24 mouse cellular contexts compared by ENCODE assay signal in genomic region chr7:134186497-134186896, GRCm38 (mm10). TPM values are rescaled to one million over a fixed set of nuclear protein-coding genes. Genes with fewer than 3 reads are reported as not detected.
"Had no signal": no experiment of that assay in that cellular context is flagged by ENCODE, and none has a peak within 500 bp of the region (broad histone marks: within the 10 kb centered on the region; RNA-seq: fewer than 3 reads in every experiment).

No protein-coding gene starts in this region.

- H3K9ac ChIP-seq: heart, embryonic 12.5 days; hindbrain, embryonic 14.5 days; intestine, embryonic 15.5 days; limb, embryonic 12.5 days; liver, embryonic 13.5 days had no signal

- H3K27ac ChIP-seq: gastrocnemius, adult 2 months; heart, embryonic 10.5 days; hindbrain, embryonic 10.5 days; hindbrain, embryonic 14.5 days; intestine, embryonic 15.5 days; layer of hippocampus, adult 2 months; left cerebral cortex, adult 2 months; limb, embryonic 10.5 days; limb, embryonic 12.5 days; liver, embryonic 13.5 days had no signal

- H3K4me3 ChIP-seq: gastrocnemius, adult 2 months; heart, embryonic 10.5 days; heart, embryonic 12.5 days; hindbrain, embryonic 10.5 days; intestine, embryonic 15.5 days; layer of hippocampus, adult 2 months; left cerebral cortex, adult 2 months; limb, embryonic 10.5 days; limb, embryonic 12.5 days; liver, embryonic 13.5 days had no signal

- H3K27me3 ChIP-seq: heart, embryonic 12.5 days; intestine, embryonic 15.5 days; limb, embryonic 12.5 days; liver, embryonic 13.5 days had no signal

- DNase-seq: gastrocnemius, adult 2 months; gastrocnemius, postnatal 10 days; gastrocnemius, postnatal 25 days; heart, adult 18-20 months; heart, postnatal 10 days; heart, postnatal 4 days; kidney, adult 18-20 months; kidney, postnatal 10 days; kidney, postnatal 4 days; liver; liver, embryonic 13.5 days had no signal

- H3K9me3 ChIP-seq: heart, embryonic 10.5 days; intestine, embryonic 15.5 days; limb, embryonic 10.5 days; liver, embryonic 13.5 days had no signal

- ATAC-seq: inflammation-experienced regulatory T-cells, adult 6 months; intestine, embryonic 15.5 days; intestine, postnatal 0 days had no signal

- H3K36me3 ChIP-seq: hindbrain, embryonic 10.5 days; intestine, embryonic 15.5 days; limb, embryonic 10.5 days; limb, embryonic 12.5 days; liver, embryonic 13.5 days had no signal

- H3K4me2 ChIP-seq: heart, embryonic 12.5 days; hindbrain, embryonic 14.5 days; intestine, embryonic 15.5 days; limb, embryonic 12.5 days; liver, embryonic 11.5 days; liver, embryonic 13.5 days had no signal

- H3K4me1 ChIP-seq: hindbrain, embryonic 10.5 days; limb, embryonic 10.5 days; limb, embryonic 12.5 days; liver, embryonic 13.5 days had no signal

RNA-seq across cellular contexts. Expression of gene Adam12, which starts 45.4 kb away (rescaled TPM):
- total RNA-seq: granulocyte monocyte progenitor cell, adult 5-6 weeks had no signal
